Mouse (Mus musculus) olfactory bulb, adult 2 months (tissue): ENCODE results near the gene 4933411K16Rik.

Experiments used
- CTCF ChIP-seq: fragments of 200-500 bp; IDR thresholded peaks from 2 replicates; pipeline ENCODE4 v1.5.1; 2012; ENCODE audit warnings: low read depth, mild to moderate bottlenecking, low read length, moderate library complexity; ENCODE audit not compliant: insufficient read depth
- POLR2A ChIP-seq: fragments of 200-500 bp; IDR thresholded peaks from 2 replicates; pipeline ENCODE4 v1.6.1; 2012; ENCODE audit warnings: mild to moderate bottlenecking, low read depth, low read length, moderate library complexity; ENCODE audit not compliant: insufficient read depth

DNA sequence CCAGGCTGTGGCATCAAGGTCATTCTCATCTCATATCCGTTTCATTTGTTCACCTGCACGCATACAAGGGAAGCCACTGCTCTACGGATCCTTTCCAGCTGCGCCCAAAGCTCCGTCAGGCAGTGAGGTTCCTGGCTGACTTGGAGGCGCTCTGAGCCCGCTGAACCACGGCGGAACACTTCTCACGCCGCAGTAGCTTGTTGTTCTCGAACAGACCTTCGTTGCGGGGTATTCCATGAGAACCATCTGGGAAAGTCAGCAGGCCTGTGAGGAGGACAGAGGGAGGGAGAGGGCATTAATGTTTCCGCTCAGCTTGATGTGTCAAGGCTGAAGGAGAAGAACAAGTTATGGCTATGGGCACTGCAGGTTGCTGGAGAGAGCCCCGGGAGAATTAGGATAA lies 23.9 kb downstream of the 4933411K16Rik start:
- TF ChIP-seq POLR2A, result no peak
- no peak for TF ChIP-seq CTCF
